Mouse (Mus musculus): ENCODE data around the gene Cib1.

GRCm38 (mm10) chr7:80261372-80261990 lies 28.9 kb upstream of the Cib1 start:
- TF ChIP-seq CTCF (IDR thresholded peaks at IDR 0.05; ENCODE audit: borderline replicate concordance, extremely low read depth, insufficient read depth, insufficient read length), result no peak
- TF ChIP-seq POLR2A (IDR thresholded peaks at IDR 0.05; ENCODE audit: borderline replicate concordance, extremely low read depth, insufficient read depth, insufficient read length, poor library complexity, severe bottlenecking), result no peak
